Mouse (Mus musculus): ENCODE measurements around the gene Rogdi. TPM values are rescaled to one million over a fixed set of nuclear protein-coding genes. Genes with fewer than 3 reads are reported as not detected.

The Rogdi gene
- 5.0 and 5.3 TPM in 2 replicates for total RNA-seq (2017)

DNA sequence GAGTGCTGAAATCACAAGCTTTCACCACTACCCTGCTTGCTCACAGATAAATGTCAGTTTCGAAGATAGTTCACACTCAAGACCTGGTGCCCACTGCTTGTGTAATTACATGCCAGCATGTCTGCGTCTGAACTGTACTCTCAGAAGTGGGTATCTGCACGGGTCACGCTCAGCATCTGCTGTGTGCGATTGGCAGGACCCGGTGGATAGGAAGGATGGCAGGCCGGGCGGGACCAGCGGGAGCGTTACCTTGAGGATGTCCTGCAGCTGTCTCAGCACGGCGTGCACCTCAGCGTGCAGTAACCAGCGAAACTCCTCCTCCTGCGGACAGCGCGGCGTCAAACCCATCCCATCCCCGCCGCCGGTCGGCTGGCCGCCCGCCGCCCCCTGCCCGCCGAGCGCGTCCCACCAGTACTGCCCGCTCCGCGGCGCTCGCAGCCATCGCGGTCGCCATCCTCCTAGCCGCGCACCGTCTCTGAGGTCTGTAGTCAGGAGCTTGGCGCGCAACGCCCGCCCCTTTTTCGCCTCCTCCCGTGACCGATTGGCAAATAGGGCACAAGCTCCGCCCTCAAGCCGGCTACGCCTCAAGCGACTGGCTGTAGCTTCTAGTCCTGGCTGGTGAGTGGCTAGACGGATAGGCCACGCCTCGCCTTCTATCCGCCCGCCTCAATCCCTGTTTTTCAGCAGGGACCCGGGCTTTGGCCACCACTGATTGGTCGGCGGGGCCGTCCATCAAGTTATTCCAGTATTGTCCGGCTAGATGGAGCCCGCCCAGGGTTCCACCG lies at the start of gene Rogdi:
Rogdi (minus strand) TSS at position 500 of the 785 bp plus-strand sequence.
- peak; percentile 92 to 96 for ATAC-seq (replicated peaks in 1 of 2; ENCODE audit: insufficient read depth in 1 of 2, low FRiP score in 2 of 2, low TSS enrichment in 1 of 2, low read depth in 1 of 2, poor library complexity in 2 of 2, severe bottlenecking in 2 of 2)

- peak; percentile 21 to 62; a peak in 2 of 4 replicates for ATAC-seq (replicated peaks in 1 of 2; ENCODE audit: insufficient read depth in 1 of 2, low FRiP score in 2 of 2, low TSS enrichment in 1 of 2, low read depth in 1 of 2, poor library complexity in 2 of 2, severe bottlenecking in 2 of 2)
These were observed 44.8 kb upstream of the Rogdi start for GRCm38 (mm10) chr16:5058114-5058513.

DNA sequence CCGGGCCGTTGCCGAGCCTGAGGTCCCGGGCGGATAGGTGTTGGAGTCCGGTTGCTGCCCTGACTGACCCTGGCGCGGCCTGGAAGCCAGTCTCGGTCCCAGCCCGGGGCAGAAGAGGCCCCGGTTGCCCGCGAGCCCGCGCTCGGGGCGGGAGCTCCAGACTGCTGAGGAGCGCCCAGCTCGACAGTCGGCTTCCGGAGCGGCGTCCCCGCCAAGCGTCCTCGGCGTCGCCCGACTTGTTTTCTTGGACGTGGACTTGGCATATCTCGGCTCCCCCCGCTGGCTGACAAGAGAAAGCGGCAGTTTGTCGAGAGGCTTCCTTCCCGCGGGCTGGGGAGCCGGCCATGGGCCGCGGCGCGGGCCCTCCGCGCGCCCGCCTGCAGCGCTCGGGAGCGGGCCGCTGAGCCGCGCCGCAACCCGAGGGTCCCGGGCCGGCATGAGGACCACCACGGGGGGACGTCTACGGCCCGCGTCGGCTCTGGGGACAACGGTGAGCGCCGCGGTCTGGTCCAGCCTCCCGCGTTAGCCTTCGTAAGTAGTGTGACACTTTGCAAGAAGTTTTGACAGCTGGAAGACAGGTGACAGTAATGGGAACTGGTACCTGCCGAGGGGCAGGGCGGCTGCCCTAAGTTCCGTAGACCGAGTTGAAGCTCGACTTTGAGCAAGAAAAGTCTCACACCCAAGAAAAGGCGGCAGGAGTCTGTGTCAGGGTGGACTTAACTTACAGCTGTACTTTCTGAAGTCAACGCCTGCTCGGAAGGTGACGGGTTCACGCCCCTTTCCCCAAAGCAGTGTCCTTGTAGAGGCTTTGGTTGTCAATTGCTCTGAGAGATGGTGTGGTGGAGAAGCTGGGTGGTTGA lies 37.1 kb upstream of the Rogdi start:
- ATAC-seq (replicated peaks in 1 of 2; ENCODE audit: insufficient read depth in 1 of 2, low FRiP score in 2 of 2, low TSS enrichment in 1 of 2, low read depth in 1 of 2, poor library complexity in 2 of 2, severe bottlenecking in 2 of 2), result peak; percentile 12; a peak in 3 of 4 replicates

- peak; percentile 92 to 95 for ATAC-seq (replicated peaks in 1 of 2; ENCODE audit: insufficient read depth in 1 of 2, low FRiP score in 2 of 2, low TSS enrichment in 1 of 2, low read depth in 1 of 2, poor library complexity in 2 of 2, severe bottlenecking in 2 of 2)
These were observed 36.5 kb upstream of the Rogdi start, which contains the start of the genes Glyr1 and Ubn1 for GRCm38 (mm10) chr16:5049774-5050234. Gene Glyr1 (minus strand): TSS chr16:5049863. Gene Ubn1 (plus strand): TSS chr16:5050057.

DNA sequence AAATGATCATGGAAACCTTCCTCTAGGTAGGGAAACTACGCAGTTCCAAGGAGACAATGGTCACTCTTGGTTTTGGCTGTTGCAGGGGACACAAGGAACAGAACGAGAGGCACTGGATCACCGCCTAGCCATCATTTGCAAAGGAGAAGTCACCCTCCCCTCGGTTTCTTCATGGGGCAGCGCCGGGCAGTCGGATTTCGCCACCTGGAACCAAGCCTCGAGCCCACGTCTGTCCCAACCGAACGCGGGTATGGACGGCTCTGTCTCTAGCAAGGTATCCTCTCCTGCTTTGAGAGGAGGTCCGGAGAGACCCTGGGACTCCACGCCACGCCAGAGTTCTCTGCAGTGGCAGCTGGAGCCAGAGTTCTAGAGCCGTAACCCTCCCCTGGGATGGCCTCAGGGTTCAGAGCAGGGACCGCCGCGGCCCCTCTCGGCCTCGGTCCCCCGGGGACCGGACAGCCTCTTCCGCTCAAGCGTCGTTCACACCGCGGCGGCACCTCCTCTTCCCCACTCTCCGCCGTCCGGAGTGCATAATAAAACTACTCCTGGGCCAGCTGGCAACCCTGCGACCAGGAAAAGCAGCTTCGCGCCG lies 35.9 kb upstream of the Rogdi start:
- peak; percentile 20 to 34; a peak in 3 of 4 replicates for ATAC-seq (replicated peaks in 1 of 2; ENCODE audit: insufficient read depth in 1 of 2, low FRiP score in 2 of 2, low TSS enrichment in 1 of 2, low read depth in 1 of 2, poor library complexity in 2 of 2, severe bottlenecking in 2 of 2)

DNA sequence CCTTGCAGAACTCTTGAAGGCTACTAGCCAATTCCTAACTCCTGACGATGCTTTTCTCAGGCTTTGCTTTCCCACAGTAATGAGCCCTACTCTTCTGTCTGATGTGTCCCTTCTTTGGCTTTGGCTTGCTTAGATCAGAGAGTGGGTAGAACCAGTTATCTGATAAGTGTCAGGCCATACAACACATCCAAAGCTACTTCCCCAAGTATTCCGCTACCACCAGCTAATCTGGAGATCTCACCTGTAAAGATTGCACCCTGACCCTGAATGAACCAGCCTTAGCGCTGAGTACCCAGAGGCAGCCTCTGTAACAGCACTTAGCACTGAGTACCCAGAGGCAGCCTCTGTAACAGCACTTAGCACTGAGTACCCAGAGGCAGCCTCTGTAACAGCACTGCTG lies 32.0 kb upstream of the Rogdi start:
- no peak for ATAC-seq (replicated peaks in 1 of 2; ENCODE audit: insufficient read depth in 1 of 2, low FRiP score in 2 of 2, low TSS enrichment in 1 of 2, low read depth in 1 of 2, poor library complexity in 2 of 2, severe bottlenecking in 2 of 2)

DNA sequence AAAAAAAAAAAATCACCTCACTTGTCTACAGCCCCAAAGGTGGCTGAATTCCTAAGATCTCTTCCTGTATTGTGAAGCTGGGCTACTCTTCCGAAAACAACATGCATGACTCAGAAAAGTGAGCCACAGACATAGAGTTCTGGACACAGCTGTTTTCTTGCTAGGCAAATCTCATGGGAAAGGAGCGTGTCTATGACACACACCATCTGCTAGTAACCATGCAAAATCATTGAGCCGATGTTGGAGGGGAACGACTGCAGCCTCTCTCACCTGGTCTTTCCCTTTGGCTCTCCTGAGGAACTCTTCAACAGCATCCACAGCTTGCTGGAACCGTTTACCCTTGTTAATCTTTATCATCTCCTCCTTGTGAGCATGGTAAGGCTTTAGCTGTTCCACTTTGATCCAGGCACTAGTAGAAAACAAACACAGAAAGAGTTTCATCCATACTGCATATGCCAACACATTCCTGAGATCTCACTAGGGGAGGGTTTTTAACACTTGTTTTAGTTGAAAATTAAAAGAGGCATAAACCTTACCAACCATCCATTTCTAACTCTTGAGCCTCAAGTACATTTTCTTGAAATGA lies 23.4 kb upstream of the Rogdi start:
- ATAC-seq (replicated peaks in 1 of 2; ENCODE audit: insufficient read depth in 1 of 2, low FRiP score in 2 of 2, low TSS enrichment in 1 of 2, low read depth in 1 of 2, poor library complexity in 2 of 2, severe bottlenecking in 2 of 2), result no peak

- ATAC-seq (replicated peaks in 1 of 2; ENCODE audit: insufficient read depth in 1 of 2, low FRiP score in 2 of 2, low TSS enrichment in 1 of 2, low read depth in 1 of 2, poor library complexity in 2 of 2, severe bottlenecking in 2 of 2), result no peak
These were observed 22.2 kb upstream of the Rogdi start for GRCm38 (mm10) chr16:5035591-5035990.

GRCm38 (mm10) chr16:5029847-5030246 lies 16.5 kb upstream of the Rogdi start:
- peak; percentile 37 to 83; a peak in 3 of 4 replicates for ATAC-seq (replicated peaks in 1 of 2; ENCODE audit: insufficient read depth in 1 of 2, low FRiP score in 2 of 2, low TSS enrichment in 1 of 2, low read depth in 1 of 2, poor library complexity in 2 of 2, severe bottlenecking in 2 of 2)

GRCm38 (mm10) chr16:5024021-5024420 lies 10.7 kb upstream of the Rogdi start:
- no peak for ATAC-seq (replicated peaks in 1 of 2; ENCODE audit: insufficient read depth in 1 of 2, low FRiP score in 2 of 2, low TSS enrichment in 1 of 2, low read depth in 1 of 2, poor library complexity in 2 of 2, severe bottlenecking in 2 of 2)

GRCm38 (mm10) chr16:5014578-5014977 lies 1.2 kb upstream of the Rogdi start:
- ATAC-seq (replicated peaks in 1 of 2; ENCODE audit: insufficient read depth in 1 of 2, low FRiP score in 2 of 2, low TSS enrichment in 1 of 2, low read depth in 1 of 2, poor library complexity in 2 of 2, severe bottlenecking in 2 of 2), result no peak

DNA sequence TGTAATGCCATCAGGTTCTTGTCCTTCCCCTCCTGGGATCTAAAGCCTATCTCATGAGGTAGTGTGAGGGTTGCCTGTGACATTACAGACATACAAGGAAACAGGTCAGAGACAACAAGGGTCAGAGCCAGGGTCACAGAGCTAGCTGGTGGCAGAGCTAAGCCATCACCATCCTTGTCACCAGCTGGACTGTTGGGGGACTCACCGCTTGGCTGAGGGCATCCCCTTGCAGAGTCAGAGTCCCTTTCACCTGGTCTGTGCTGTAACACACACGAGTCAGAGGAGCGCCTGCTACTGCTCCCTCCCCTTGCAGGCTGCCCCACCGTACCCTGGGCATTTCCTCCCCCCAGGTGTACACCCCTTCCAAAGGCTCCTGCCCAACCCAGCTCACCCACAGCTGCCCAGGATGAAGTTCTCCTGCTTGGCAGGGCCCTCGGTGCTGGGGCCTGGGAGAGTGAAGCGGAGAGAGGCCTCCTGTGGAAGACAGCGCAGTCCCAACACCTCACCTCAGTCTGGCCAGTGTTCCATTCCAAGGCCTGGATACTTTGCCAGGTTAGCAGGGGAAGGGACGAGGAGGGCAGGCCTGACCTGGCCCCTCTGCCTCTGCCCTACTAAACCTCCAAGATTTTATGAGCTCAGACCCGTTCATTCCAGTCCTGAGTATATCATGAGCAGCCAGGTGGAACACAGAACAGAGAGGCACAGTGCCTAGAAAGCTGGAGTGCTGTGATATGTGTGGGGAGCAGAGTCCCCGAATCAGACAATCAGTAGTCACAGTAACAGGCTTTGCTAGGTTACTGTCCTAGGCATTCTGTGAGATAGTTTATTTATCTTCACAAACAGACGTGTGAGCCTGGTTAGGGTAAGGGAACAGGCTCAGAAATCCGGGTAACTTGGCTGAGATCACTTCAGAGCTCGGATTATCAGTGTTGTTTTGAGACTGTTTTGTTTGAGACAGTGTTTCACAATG lies 1.0 kb downstream of the Rogdi start:
- ATAC-seq (replicated peaks in 1 of 2; ENCODE audit: insufficient read depth in 1 of 2, low FRiP score in 2 of 2, low TSS enrichment in 1 of 2, low read depth in 1 of 2, poor library complexity in 2 of 2, severe bottlenecking in 2 of 2), result peak in 1 of 2 experiments; percentile 7; a peak in 1 of 4 replicates

- peak in 1 of 2 experiments; percentile 3; a peak in 1 of 4 replicates for ATAC-seq (replicated peaks in 1 of 2; ENCODE audit: insufficient read depth in 1 of 2, low FRiP score in 2 of 2, low TSS enrichment in 1 of 2, low read depth in 1 of 2, poor library complexity in 2 of 2, severe bottlenecking in 2 of 2)
These were observed 2.1 kb downstream of the Rogdi start for GRCm38 (mm10) chr16:5011285-5011684.

GRCm38 (mm10) chr16:5010371-5010935 lies 2.9 kb downstream of the Rogdi start:
- no peak for ATAC-seq (replicated peaks in 1 of 2; ENCODE audit: insufficient read depth in 1 of 2, low FRiP score in 2 of 2, low TSS enrichment in 1 of 2, low read depth in 1 of 2, poor library complexity in 2 of 2, severe bottlenecking in 2 of 2)

- ATAC-seq (replicated peaks in 1 of 2; ENCODE audit: insufficient read depth in 1 of 2, low FRiP score in 2 of 2, low TSS enrichment in 1 of 2, low read depth in 1 of 2, poor library complexity in 2 of 2, severe bottlenecking in 2 of 2), result no peak
These were observed 5.3 kb downstream of the Rogdi start for GRCm38 (mm10) chr16:5008076-5008475.

DNA sequence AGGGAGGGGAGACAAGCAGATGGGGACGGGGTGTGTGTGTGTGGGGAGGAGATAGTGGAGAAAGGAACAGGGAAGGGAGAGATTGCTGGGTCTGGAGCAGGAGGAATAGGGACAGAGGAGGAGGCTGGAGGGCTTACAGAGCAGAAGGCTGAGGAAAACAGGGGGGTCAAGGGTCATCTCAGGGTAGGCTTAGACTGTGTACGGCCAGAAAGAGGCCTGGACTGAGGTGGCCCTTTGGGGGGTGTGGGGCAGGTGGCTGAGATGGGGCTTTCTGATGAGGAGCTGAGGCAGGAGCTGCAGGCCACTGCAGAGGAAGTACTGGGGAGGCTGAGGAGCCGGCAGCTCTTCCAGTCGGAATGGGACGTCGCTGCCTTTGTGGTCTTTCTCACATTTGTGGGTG lies 5.9 kb downstream of the Rogdi start:
- no peak for ATAC-seq (replicated peaks in 1 of 2; ENCODE audit: insufficient read depth in 1 of 2, low FRiP score in 2 of 2, low TSS enrichment in 1 of 2, low read depth in 1 of 2, poor library complexity in 2 of 2, severe bottlenecking in 2 of 2)

All from hematopoietic stem cell, adult 5-6 weeks (primary cell).